Mouse (Mus musculus): ENCODE measurements around the gene Tnik. TPM values are rescaled to one million over a fixed set of nuclear protein-coding genes. Genes with fewer than 3 reads are reported as not detected.

Tnik gene
- polyA plus RNA-seq, 1 experiment from 2014 or later: 55.7 TPM

DNA sequence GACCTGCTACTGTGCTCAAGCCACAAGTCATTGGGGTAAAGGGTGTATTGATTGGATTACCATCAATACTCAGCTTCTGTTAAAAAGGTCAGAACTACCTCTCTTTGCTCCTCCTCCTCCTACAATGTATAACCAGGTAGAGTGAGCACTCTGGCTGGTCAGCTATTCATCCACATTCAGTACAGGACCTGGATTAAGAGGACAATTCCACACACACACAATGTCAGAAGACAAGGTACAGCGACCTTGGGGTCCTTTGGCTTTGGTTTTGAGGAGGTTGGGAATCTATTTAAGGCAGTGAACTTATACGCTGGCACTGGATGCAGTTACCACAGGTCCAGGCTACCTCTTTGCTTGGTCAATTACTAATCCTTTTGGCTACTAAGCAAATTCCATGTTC is 434.8 kb downstream of the Tnik start, which contains the start of gene Slc2a2:
TSS of gene Slc2a2 (plus strand) at position 107 of the 400 bp plus-strand sequence.
- Histone ChIP-seq H3K4me2 (ENCODE audit: low read length) (no peak within 1 kb of the TSS), H3K36me3 (ENCODE audit: control insufficient read depth, insufficient read depth, low read length) (no peaks in the 10 kb centered on the region), H3K4me3 (ENCODE audit: low read depth, low read length) (no peak within 1 kb of the TSS), H3K9ac (ENCODE audit: low read length) (no peak within 1 kb of the TSS), H3K27ac (ENCODE audit: low read depth, low read length) (no peak within 1 kb of the TSS), H3K27me3 (replicated peaks; ENCODE audit: control insufficient read depth, insufficient read depth, low read length) (no peaks in the 10 kb centered on the region), H3K9me3 (replicated peaks; ENCODE audit: control insufficient read depth, low read length) (no peaks in the 10 kb centered on the region), H3K4me1 (ENCODE audit: control insufficient read depth, insufficient read depth, low read length) (0 out of 2 replicates have a peak, but pooled peaks cover 2% of the 10 kb centered on the region)
- ATAC-seq (no peak), DNase-seq (ENCODE audit: low spot score) (no peak)
- 84% methylated on average over 2 of the region's 2 CpGs for WGBS

DNA sequence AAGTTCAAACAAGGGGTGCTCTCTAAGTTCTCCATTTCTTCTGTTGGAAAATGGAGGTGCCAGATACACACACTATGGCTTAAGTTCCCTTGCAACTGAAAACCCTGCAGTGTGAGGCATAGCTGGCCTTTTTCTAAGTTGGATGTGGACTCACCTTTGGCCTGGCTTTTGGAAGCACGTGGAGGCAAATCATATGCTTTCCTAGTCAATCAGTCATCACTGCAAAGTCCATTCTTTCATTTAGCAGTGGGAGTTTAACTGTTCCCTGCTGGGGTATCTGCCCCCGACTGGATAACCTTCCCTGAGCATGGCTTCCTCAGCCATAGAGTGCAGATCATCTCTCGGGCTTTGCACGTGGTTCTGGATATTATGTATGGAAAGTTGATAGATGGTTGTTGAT is 436.6 kb downstream of the Tnik start:
- Histone ChIP-seq H3K27me3 (replicated peaks; ENCODE audit: control insufficient read depth, insufficient read depth, low read length) (no peaks in the 10 kb centered on the region), H3K27ac (ENCODE audit: low read depth, low read length) (no peak overlapping the region), H3K4me1 (ENCODE audit: control insufficient read depth, insufficient read depth, low read length) (0 out of 2 replicates have a peak, but pooled peaks cover 2% of the 10 kb centered on the region), H3K4me3 (ENCODE audit: low read depth, low read length) (no peak overlapping the region), H3K36me3 (ENCODE audit: control insufficient read depth, insufficient read depth, low read length) (no peaks in the 10 kb centered on the region), H3K9ac (ENCODE audit: low read length) (no peak overlapping the region), H3K4me2 (ENCODE audit: low read length) (no peak overlapping the region), H3K9me3 (replicated peaks; ENCODE audit: control insufficient read depth, low read length) (no peaks in the 10 kb centered on the region)
- no peak for DNase-seq (ENCODE audit: low spot score)
- 69% methylated on average over 4 of the region's 4 CpGs for WGBS
- ATAC-seq: no peak

- 0 out of 2 replicates have a peak, but pooled peaks cover 2% of the 10 kb centered on the region for H3K4me1 ChIP-seq (ENCODE audit: control insufficient read depth, insufficient read depth, low read length)
- no peak overlapping the region for H3K9ac ChIP-seq (ENCODE audit: low read length)
- ATAC-seq (no peak), DNase-seq (ENCODE audit: low spot score) (no peak)
- no peak overlapping the region for H3K4me3 ChIP-seq (ENCODE audit: low read depth, low read length)
- WGBS: 78% methylated on average over 10 of the region's 10 CpGs
- no peaks in the 10 kb centered on the region for H3K9me3 ChIP-seq (replicated peaks; ENCODE audit: control insufficient read depth, low read length)
- no peaks in the 10 kb centered on the region for H3K36me3 ChIP-seq (ENCODE audit: control insufficient read depth, insufficient read depth, low read length)
- no peaks in the 10 kb centered on the region for H3K27me3 ChIP-seq (replicated peaks; ENCODE audit: control insufficient read depth, insufficient read depth, low read length)
- no peak overlapping the region for H3K4me2 ChIP-seq (ENCODE audit: low read length)
- no peak overlapping the region for H3K27ac ChIP-seq (ENCODE audit: low read depth, low read length)
Measured at GRCm38 (mm10) chr3:28705522-28706137, 442.6 kb downstream of the Tnik start.

DNA sequence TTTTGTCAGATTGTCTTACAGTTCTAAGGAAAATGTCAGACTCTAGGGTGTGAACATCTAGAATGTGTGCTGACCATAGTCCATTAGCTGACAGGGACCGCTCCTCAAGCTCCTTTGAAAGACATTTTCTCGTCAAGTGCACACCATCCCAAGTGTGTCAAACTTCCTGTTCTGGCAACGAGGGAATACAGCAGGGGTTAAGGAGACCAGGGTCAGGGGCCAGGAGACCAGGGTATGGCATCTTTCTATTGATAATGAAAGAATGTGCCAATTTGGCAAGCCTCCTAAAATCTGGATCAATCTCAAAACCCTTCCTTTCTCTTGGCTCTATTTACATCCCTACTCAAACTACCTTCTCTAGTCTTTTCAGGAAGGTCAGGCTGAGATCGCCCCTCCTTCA is 443.7 kb downstream of the Tnik start:
- Histone ChIP-seq H3K9ac (ENCODE audit: low read length) (no peak overlapping the region), H3K4me3 (ENCODE audit: low read depth, low read length) (no peak overlapping the region), H3K27me3 (replicated peaks; ENCODE audit: control insufficient read depth, insufficient read depth, low read length) (no peaks in the 10 kb centered on the region), H3K4me2 (ENCODE audit: low read length) (no peak overlapping the region), H3K27ac (ENCODE audit: low read depth, low read length) (no peak overlapping the region), H3K9me3 (replicated peaks; ENCODE audit: control insufficient read depth, low read length) (no peaks in the 10 kb centered on the region), H3K36me3 (ENCODE audit: control insufficient read depth, insufficient read depth, low read length) (no peaks in the 10 kb centered on the region), H3K4me1 (ENCODE audit: control insufficient read depth, insufficient read depth, low read length) (0 out of 2 replicates have a peak, but pooled peaks cover 2% of the 10 kb centered on the region)
- no peak for DNase-seq (ENCODE audit: low spot score)
- ATAC-seq: no peak
- 82% methylated on average over 4 of the region's 4 CpGs for WGBS

DNA sequence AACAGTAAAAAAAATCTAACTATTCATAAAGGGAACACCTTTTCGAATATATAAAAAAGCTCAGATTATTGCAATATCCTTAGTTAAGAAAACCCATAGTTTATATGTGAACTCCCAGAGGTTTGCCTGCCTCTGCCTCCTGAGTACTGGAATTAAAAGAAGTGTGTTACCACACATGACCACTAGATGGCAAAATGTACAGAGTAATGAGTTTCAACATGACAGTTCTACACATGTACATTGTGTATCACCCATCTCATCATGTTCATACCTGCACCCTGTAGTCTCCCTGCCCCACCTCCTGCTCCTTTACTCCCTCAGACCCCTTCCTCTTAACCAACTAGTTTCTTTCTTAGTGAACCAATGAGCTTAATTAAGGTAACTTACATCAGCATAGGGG is 446.7 kb downstream of the Tnik start:
- 79% methylated on average over 1 of the region's 1 CpGs for WGBS
- Histone ChIP-seq H3K4me3 (ENCODE audit: low read depth, low read length) (no peak overlapping the region), H3K27me3 (replicated peaks; ENCODE audit: control insufficient read depth, insufficient read depth, low read length) (no peaks in the 10 kb centered on the region), H3K4me2 (ENCODE audit: low read length) (no peak overlapping the region), H3K4me1 (ENCODE audit: control insufficient read depth, insufficient read depth, low read length) (no peaks in the 10 kb centered on the region), H3K9ac (ENCODE audit: low read length) (no peak overlapping the region), H3K36me3 (ENCODE audit: control insufficient read depth, insufficient read depth, low read length) (no peaks in the 10 kb centered on the region), H3K9me3 (replicated peaks; ENCODE audit: control insufficient read depth, low read length) (no peaks in the 10 kb centered on the region), H3K27ac (ENCODE audit: low read depth, low read length) (no peak overlapping the region)
- no peak for DNase-seq (ENCODE audit: low spot score)
- ATAC-seq: no peak

DNA sequence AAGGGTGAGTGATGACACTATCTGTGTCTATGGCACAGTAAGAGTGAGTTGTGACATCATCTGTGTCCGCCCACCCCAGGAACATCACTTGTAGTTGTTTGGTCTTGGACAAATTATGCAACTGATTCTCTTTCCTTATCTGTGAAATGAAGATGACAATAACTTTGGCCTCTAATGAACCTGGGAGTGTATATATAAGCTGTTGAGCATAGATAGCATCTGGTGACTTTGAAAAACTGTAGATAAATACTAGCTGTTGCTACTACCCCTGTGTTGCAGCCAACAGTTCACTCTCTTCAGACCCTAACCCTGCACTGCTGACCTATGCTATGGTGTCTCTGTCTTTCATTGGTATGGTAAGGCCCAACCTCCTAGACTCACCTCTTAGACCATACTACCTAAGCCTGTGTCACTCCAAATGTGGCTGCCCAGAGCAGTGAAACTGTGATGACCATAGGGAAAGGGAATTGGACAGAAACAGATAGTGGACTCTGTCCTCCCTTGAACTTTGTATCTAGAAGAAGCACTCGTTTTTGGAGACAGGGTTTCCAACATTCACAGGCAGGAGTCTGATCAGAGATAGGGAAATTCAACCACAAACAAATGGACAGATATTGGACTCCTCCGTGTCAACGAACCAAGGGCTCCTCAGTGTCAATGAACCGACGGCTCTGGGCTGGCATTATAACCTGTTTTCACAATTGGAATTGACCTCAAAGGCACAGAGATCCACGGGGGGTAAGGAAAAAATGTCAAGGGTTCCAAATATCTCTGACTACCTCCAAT is 451.1 kb downstream of the Tnik start:
- H3K27me3 ChIP-seq (replicated peaks; ENCODE audit: control insufficient read depth, insufficient read depth, low read length): no peaks in the 10 kb centered on the region
- DNase-seq (ENCODE audit: low spot score): no peak
- H3K4me1 ChIP-seq (ENCODE audit: control insufficient read depth, insufficient read depth, low read length): no peaks in the 10 kb centered on the region
- no peak overlapping the region for H3K9ac ChIP-seq (ENCODE audit: low read length)
- no peak overlapping the region for H3K4me2 ChIP-seq (ENCODE audit: low read length)
- H3K36me3 ChIP-seq (ENCODE audit: control insufficient read depth, insufficient read depth, low read length): no peaks in the 10 kb centered on the region
- no peak for ATAC-seq
- WGBS: 81% methylated on average over 7 of the region's 7 CpGs
- H3K27ac ChIP-seq (ENCODE audit: low read depth, low read length): no peak overlapping the region
- H3K9me3 ChIP-seq (replicated peaks; ENCODE audit: control insufficient read depth, low read length): no peaks in the 10 kb centered on the region
- H3K4me3 ChIP-seq (ENCODE audit: low read depth, low read length): no peak overlapping the region

GRCm38 (mm10) chr3:28718521-28718920 is 455.5 kb downstream of the Tnik start:
- H3K4me1 ChIP-seq (ENCODE audit: control insufficient read depth, insufficient read depth, low read length): no peaks in the 10 kb centered on the region
- WGBS: 86% methylated on average over 2 of the region's 2 CpGs
- no peak overlapping the region for H3K4me3 ChIP-seq (ENCODE audit: low read depth, low read length)
- H3K9ac ChIP-seq (ENCODE audit: low read length): no peak overlapping the region
- H3K9me3 ChIP-seq (replicated peaks; ENCODE audit: control insufficient read depth, low read length): no peaks in the 10 kb centered on the region
- no peak overlapping the region for H3K4me2 ChIP-seq (ENCODE audit: low read length)
- H3K27me3 ChIP-seq (replicated peaks; ENCODE audit: control insufficient read depth, insufficient read depth, low read length): no peaks in the 10 kb centered on the region
- DNase-seq (ENCODE audit: low spot score) (no peak), ATAC-seq (no peak)
- H3K27ac ChIP-seq (ENCODE audit: low read depth, low read length): no peak overlapping the region
- H3K36me3 ChIP-seq (ENCODE audit: control insufficient read depth, insufficient read depth, low read length): no peaks in the 10 kb centered on the region

DNA sequence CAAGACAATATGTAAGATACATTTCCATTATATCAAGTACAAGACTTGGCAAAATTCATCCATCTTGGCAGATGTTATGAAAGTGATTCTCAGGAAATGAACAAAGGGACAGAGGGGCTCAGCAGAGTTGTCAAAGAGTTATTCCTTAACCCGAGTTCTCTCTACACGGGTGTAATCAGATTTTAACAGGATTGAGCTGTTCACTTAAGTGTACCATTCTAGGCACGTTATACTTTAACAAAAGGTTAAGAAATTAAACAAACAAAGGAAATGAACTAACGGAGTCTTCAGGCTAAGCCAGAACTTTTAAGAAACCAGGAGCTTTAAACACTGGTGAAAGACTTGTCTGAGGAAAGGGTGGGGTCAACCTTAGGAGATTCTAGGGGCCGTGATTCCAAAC is 458.2 kb downstream of the Tnik start:
- Histone ChIP-seq H3K4me2 (ENCODE audit: low read length) (no peak overlapping the region), H3K9ac (ENCODE audit: low read length) (no peak overlapping the region), H3K9me3 (replicated peaks; ENCODE audit: control insufficient read depth, low read length) (no peaks in the 10 kb centered on the region), H3K36me3 (ENCODE audit: control insufficient read depth, insufficient read depth, low read length) (no peaks in the 10 kb centered on the region), H3K27ac (ENCODE audit: low read depth, low read length) (no peak overlapping the region), H3K4me1 (ENCODE audit: control insufficient read depth, insufficient read depth, low read length) (no peaks in the 10 kb centered on the region), H3K27me3 (replicated peaks; ENCODE audit: control insufficient read depth, insufficient read depth, low read length) (no peaks in the 10 kb centered on the region), H3K4me3 (ENCODE audit: low read depth, low read length) (no peak overlapping the region)
- DNase-seq (ENCODE audit: low spot score) (no peak), ATAC-seq (no peak)
- WGBS: 48% methylated on average over 5 of the region's 5 CpGs

GRCm38 (mm10) chr3:28721838-28722237 is 458.8 kb downstream of the Tnik start:
- WGBS: 86% methylated on average over 7 of the region's 7 CpGs
- no peak overlapping the region for H3K4me2 ChIP-seq (ENCODE audit: low read length)
- no peaks in the 10 kb centered on the region for H3K27me3 ChIP-seq (replicated peaks; ENCODE audit: control insufficient read depth, insufficient read depth, low read length)
- ATAC-seq (no peak), DNase-seq (ENCODE audit: low spot score) (no peak)
- H3K27ac ChIP-seq (ENCODE audit: low read depth, low read length): no peak overlapping the region
- no peaks in the 10 kb centered on the region for H3K9me3 ChIP-seq (replicated peaks; ENCODE audit: control insufficient read depth, low read length)
- H3K4me1 ChIP-seq (ENCODE audit: control insufficient read depth, insufficient read depth, low read length): no peaks in the 10 kb centered on the region
- no peaks in the 10 kb centered on the region for H3K36me3 ChIP-seq (ENCODE audit: control insufficient read depth, insufficient read depth, low read length)
- no peak overlapping the region for H3K9ac ChIP-seq (ENCODE audit: low read length)
- no peak overlapping the region for H3K4me3 ChIP-seq (ENCODE audit: low read depth, low read length)
